Mouse (Mus musculus) forelimb bud, embryonic 11.5 days (tissue): ENCODE measurements around the gene Stpg1.

Experiments used
- DNase-seq: peaks from one replicate; pipeline ENCODE4 v3.0.0-alpha.2; 2012; ENCODE audit warnings: low read depth, low spot score

Gene Stpg1

DNA sequence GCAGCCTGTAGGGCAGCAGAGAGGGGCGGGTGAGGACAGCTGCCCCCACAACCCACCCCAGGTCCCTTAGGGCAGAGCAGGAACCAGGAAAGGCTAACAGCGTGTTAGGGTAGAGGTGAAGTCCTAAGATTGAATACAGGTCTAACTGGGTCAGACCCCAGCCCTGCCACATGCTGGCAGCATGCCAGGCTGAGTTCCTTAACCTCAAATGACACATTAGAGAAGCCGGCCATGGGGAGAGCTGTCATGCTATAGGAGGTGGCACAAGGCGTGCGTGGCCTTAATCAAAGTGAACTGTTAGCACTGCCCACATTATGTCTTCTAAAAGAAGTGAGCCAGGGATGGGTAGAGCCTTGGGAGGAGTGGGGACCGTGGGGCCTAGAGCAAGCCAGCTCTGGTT, 54.7 kb downstream of the Stpg1 start:
- no peak for DNase-seq

GRCm38 (mm10) chr4:135563794-135564193, 69.2 kb downstream of the Stpg1 start:
- DNase-seq: no peak

DNA sequence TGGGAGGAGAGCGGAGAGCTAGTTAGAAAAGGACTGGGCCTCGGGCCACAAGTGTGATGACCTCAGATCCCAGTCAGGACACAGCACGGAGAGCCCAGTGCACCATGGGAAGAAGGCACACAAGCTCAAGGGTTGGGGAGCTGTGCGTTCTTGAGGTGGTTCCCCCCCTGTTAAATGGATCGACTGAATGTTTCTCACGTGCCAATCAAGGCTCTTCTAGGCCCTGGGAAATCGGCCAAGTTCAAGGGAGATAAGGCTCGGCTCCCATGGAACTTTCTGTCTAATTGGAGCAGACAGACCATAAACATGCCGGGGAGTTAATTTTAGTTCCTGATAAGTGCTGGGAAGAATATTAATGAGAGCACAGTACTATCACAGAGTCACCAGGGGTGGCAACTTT, 70.8 kb downstream of the Stpg1 start:
- no peak for DNase-seq

GRCm38 (mm10) chr4:135567042-135567441, 72.5 kb downstream of the Stpg1 start:
- no peak for DNase-seq

DNA sequence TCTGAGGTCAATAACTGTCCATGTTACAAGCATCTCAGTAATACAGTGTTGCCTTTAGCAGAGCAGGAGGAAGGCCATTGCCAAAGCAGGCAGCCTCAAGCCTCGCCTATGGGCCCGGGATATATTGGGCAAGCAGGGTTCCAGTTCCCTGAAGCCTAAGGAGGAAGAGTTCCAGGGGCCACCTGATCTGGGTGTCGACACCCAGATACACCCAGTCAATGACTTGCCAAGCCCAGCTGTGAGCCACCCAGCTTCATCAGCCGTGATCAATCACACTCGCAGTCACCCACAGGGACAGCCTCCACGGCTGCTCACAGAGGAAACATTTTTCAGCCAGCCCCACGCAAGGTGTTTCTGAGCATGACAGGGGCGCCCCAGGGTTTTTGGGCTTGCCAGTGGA, 72.9 kb downstream of the Stpg1 start:
- DNase-seq: no peak

DNA sequence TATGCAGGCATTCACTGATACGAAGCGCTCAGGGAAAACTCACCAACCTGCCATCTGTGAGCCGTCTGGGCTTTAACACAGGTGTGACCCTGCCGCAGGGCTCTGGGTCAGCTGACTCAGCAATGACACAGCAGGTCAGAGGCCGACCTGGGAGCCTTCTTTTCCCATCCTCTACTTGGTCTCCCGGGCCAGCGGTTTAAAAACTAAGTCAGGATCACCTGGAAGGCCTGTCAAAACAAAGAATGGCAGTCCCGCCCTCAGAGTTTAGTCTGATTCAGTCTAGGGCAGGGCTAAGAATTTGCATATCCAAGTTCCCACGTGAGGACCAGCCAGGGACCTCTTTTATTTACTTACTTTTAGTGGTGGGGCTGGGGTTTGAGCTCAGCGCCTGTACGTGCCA, 74.6 kb downstream of the Stpg1 start:
- no peak for DNase-seq

DNA sequence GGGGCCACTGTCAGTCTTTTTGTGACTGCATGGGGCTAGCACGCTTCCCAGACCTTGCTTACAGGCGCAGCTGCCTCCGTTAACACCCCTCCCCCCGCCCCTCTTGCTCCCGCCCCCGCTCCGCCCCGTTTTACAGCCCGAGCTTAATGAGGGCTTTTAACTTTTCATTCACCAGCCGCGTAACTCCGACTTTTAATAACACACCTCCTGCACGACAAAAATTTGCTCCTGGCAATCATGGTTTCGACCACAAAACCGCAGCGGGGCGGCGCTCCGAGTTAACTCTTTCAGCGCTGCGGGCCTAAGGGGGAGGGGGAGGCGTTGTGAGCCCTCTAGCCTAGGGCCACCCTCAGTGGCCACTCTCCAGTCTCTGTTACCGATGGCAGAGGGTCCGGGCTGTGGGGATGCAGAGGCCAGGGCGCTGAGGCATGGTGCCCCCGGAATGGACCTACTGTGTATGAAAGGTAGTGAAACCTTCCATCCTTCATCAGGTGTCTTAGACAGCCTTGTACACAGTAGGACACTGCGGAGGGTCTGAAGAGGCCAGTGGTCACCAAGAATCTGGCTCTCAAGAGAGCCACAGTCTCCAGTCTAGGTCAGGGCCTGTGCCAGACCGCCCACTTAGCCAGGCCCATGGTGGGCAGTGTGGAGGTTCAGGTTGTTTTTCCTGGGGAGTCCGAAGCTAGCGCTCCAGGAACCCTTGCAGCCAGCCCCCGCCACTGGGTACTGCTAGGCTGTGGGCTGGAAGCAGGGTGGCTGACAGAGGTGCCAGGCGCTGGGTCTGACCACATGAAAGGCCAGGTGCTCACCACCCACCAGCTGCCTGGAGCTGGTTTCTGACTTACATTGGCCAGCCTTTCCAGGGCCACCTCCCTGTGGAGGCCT, 75.8 kb downstream of the Stpg1 start:
- DNase-seq: peak; percentile 85

GRCm38 (mm10) chr4:135571037-135571550, 76.5 kb downstream of the Stpg1 start:
- peak; percentile 28 for DNase-seq

DNA sequence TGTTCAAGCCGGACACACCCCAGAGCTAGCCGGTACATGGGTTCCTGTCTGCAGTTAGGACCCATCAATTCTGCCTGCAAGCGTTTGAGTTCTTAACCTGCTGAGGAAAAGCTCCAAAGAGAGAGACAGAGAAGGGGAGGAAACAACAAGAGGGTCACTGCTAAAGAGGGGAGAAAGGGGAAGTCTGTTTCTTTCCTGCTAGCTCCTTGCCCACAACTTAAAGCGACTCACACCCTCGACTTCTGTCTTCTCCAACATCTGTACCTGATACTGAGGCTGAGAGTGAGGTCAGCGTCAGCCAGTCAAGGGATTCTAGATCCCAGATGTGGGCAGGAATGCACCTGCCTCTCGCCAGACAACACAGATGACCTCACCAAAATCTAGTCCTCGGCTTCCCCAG, 77.7 kb downstream of the Stpg1 start:
- DNase-seq: peak; percentile 35

DNA sequence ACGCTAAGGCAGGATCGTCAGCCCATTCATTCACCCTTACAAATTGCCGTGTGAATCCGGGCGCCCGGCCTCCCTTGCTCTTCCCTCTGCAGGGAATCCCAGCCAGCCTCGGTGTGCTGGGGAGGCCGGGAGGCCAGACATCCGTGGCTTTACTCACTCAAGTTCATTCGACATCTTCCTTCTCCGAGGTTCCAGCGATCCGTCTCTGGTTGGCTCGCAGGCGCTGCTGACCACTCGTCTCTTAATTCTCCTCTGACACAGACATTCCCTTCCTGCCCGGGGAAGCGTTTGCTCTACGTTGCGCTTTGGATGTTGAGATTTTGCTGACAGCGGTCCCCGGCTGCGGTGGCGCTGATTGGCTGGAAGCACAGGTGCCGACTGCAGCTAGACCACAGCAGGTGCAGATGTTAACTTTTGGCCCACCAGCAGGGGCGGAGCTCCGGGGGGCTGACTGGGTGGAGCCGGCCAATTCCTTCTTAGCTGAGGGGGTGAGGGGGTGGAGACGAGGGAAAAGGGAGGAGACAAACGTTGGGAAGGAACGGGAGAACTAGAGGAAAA, 78.7 kb downstream of the Stpg1 start, which contains the start of gene Grhl3:
TSS of gene Grhl3 (minus strand) at position 380 of the 558 bp plus-strand sequence.
- peak; percentile 38 for DNase-seq

DNA sequence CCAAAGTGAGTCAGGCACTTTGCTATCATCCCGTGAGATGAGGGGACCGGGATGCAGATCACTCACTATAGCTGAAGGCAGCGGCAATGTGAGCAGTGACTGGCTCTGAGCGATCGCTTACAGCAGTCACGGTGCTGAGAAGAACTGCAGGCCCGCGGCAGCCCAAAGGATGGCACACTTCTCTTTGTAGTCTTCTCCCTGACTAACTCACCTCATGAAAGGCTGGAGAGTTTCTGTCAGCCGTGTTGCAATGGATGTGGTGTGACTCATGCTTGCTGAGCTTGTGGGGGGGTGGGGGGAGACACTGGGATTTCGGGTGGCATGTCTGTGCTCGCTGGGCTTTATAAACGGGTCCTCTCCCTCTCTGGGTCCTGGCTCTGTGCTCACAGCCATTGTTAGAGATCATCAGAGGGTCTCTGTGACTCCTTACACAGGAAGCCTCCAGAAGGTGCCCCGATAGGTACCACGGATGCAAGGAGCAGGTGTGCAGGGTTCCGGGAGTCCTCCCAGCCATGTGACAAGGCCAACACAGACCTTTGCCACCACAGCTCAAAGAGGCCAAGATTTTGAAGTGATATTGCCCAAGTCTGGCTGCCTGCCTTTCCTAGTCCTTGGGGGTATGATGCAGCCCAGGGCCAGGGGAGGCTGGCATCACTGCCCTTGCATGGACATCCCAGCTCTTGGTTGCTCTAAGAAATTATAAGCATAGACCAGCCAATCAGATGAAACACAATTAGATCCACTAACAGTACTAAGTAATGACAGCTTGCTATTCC, 81.0 kb downstream of the Stpg1 start:
- DNase-seq: no peak

GRCm38 (mm10) chr4:135578490-135578889, 83.9 kb downstream of the Stpg1 start:
- DNase-seq: no peak

GRCm38 (mm10) chr4:135579695-135580094, 85.1 kb downstream of the Stpg1 start:
- no peak for DNase-seq

GRCm38 (mm10) chr4:135581222-135581910, 86.8 kb downstream of the Stpg1 start:
- no peak for DNase-seq

DNA sequence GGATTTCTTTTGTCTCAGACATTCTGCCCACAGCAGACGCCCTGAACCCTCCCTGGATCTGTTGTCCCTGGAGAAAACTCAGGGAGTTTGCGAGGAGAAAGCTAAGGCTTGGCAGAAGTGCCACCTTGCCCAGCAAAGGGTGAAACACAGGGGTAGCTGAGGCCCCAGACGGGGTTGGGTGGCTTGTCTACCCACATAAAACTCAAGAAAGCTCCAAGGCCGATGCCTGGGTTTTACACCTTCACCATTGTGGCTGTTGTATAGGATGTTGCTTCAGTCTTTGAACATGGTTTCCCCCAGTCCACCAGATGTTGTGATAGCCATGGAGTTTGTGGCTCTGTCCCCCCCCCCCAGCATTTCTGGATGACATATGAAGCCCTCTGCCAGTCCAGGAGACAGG, 90.2 kb downstream of the Stpg1 start:
- DNase-seq: no peak
